Mouse (Mus musculus) intestine, postnatal 0 days (tissue): ENCODE measurements at regions not wholly inside any gene's neighbourhood (a gene's known extent, or its start where the extent isn't known, plus 50 kb on each side); places are given as distances from the start of the nearest gene placed in this dataset.

ENCODE experiments used
- ATAC-seq: fragments of 200-750 bp; cut with Nextera tagmentation; 2 replicates; pipeline ENCODE4 v1.8.0; 2017; ENCODE audit warnings: mild to moderate bottlenecking, moderate TSS enrichment, moderate library complexity
- H3K27ac ChIP-seq: fragments of 300-500 bp; sonication (generic); 2 replicates; pipeline ENCODE4 v1.5.1; 2014; ENCODE audit warnings: mild to moderate bottlenecking, low read depth, low read length, moderate library complexity
- H3K27me3 ChIP-seq: fragments of 300-500 bp; sonication (generic); replicated peaks from 2 replicates; pipeline ENCODE4 v1.6.1; 2014; ENCODE audit warnings: low read length, mixed read lengths; ENCODE audit not compliant: control insufficient read depth, insufficient read depth
- H3K36me3 ChIP-seq: fragments of 300-500 bp; sonication (generic); 2 replicates; pipeline ENCODE4 v1.6.1; 2014; ENCODE audit warnings: mild to moderate bottlenecking, moderate library complexity; ENCODE audit not compliant: control insufficient read depth, insufficient read depth
- H3K4me1 ChIP-seq: fragments of 300-500 bp; sonication (generic); replicated peaks from 2 replicates; pipeline ENCODE4 v1.6.1; 2014; ENCODE audit warnings: antibody characterized with exemption, low read length, mixed read lengths; ENCODE audit not compliant: control insufficient read depth, insufficient read depth
- H3K4me2 ChIP-seq: fragments of 300-500 bp; sonication (generic); replicated peaks from 2 replicates; pipeline ENCODE4 v1.6.1; 2014; ENCODE audit warnings: low read depth, mild to moderate bottlenecking, moderate library complexity
- H3K4me3 ChIP-seq: fragments of 300-500 bp; sonication (generic); 2 replicates; pipeline ENCODE4 v1.5.1; 2014; ENCODE audit warnings: low read depth, low read length
- H3K9ac ChIP-seq: fragments of 300-500 bp; sonication (generic); 2 replicates; pipeline ENCODE4 v1.6.1; 2014; ENCODE audit warnings: mild to moderate bottlenecking, low read depth, low read length
- H3K9me3 ChIP-seq: fragments of 300-500 bp; sonication (generic); 2 replicates; pipeline ENCODE4 v1.6.1; 2016; ENCODE audit warnings: mixed run types; ENCODE audit not compliant: control insufficient read depth
- CTCF ChIP-seq: sonication (generic); IDR thresholded peaks from 2 replicates; pipeline ENCODE4 v1.5.1; 2016; ENCODE audit warnings: low read depth, mild to moderate bottlenecking, control low read depth, antibody characterized with exemption, moderate library complexity
- WGBS: fragments of 180-500 bp; shearing (Covaris S2); extraction: QIAGEN DNeasy Blood & Tissue Kit; methylation state at CpG from one replicate; pipeline ENCODE4 v1.1.7; 2014; 5-methylcytosine and 5-hydroxymethylcytosine counted together

GRCm38 (mm10) chr10:98029124-98029523 is 302.6 kb upstream of the C030005K15Rik start:
- TF ChIP-seq CTCF, result no peak
- H3K9me3 ChIP-seq, result no peaks in the 10 kb centered on the region
- WGBS, result 32% methylated on average over 8 of the region's 8 CpGs
- ATAC-seq, result no peak
- no peak overlapping the region for H3K9ac ChIP-seq
- H3K4me2 ChIP-seq, result no peak overlapping the region
- no peak overlapping the region for H3K27ac ChIP-seq
- no peaks in the 10 kb centered on the region for H3K27me3 ChIP-seq
- H3K4me1 ChIP-seq, result no peaks in the 10 kb centered on the region
- no peaks in the 10 kb centered on the region for H3K36me3 ChIP-seq
- no peak overlapping the region for H3K4me3 ChIP-seq

DNA sequence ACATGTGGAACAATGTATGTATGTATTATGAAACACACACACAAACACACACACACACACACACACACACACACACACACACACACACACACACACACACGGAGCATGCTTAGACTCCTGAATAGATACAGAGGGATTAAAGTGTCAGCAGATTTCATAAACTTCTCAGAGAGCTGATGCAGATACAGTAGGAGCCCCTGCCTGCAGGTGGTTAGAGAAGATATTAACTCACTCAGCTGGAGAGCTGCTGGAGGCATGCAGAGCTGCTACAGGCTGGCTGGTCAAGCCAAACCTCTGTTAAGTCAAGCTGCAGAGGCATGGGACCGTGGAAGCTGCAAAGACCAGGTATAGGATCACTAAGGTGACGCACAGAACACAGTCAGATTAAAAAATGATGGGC is 303.1 kb upstream of the C030005K15Rik start:
- no peak for TF ChIP-seq CTCF
- no peaks in the 10 kb centered on the region for H3K27me3 ChIP-seq
- H3K9ac ChIP-seq, result no peak overlapping the region
- no peaks in the 10 kb centered on the region for H3K9me3 ChIP-seq
- no peak for ATAC-seq
- no peak overlapping the region for H3K4me2 ChIP-seq
- H3K36me3 ChIP-seq, result no peaks in the 10 kb centered on the region
- no peaks in the 10 kb centered on the region for H3K4me1 ChIP-seq
- H3K27ac ChIP-seq, result no peak overlapping the region
- H3K4me3 ChIP-seq, result no peak overlapping the region
- 53% methylated on average over 3 of the region's 3 CpGs for WGBS

- no peaks in the 10 kb centered on the region for H3K9me3 ChIP-seq
- no peak overlapping the region for H3K4me3 ChIP-seq
- H3K27ac ChIP-seq, result no peak overlapping the region
- H3K36me3 ChIP-seq, result no peaks in the 10 kb centered on the region
- ATAC-seq, result no peak
- H3K27me3 ChIP-seq, result no peaks in the 10 kb centered on the region
- TF ChIP-seq CTCF, result no peak
- H3K4me1 ChIP-seq, result no peaks in the 10 kb centered on the region
- 98% methylated on average over 1 of the region's 1 CpGs for WGBS
- no peak overlapping the region for H3K9ac ChIP-seq
- no peak overlapping the region for H3K4me2 ChIP-seq
Measured at GRCm38 (mm10) chr10:98032661-98033060, 306.1 kb upstream of the C030005K15Rik start.

GRCm38 (mm10) chr10:98041766-98042165 is 315.2 kb upstream of the C030005K15Rik start:
- no peak overlapping the region for H3K4me3 ChIP-seq
- no peak for TF ChIP-seq CTCF
- H3K9me3 ChIP-seq, result no peaks in the 10 kb centered on the region
- ATAC-seq, result no peak
- 88% methylated on average over 4 of the region's 4 CpGs for WGBS
- H3K4me1 ChIP-seq, result no peaks in the 10 kb centered on the region
- H3K9ac ChIP-seq, result no peak overlapping the region
- no peaks in the 10 kb centered on the region for H3K36me3 ChIP-seq
- H3K27ac ChIP-seq, result no peak overlapping the region
- H3K4me2 ChIP-seq, result no peak overlapping the region
- no peaks in the 10 kb centered on the region for H3K27me3 ChIP-seq

GRCm38 (mm10) chr10:98043873-98044272 is 317.3 kb upstream of the C030005K15Rik start:
- no peak overlapping the region for H3K27ac ChIP-seq
- no peaks in the 10 kb centered on the region for H3K27me3 ChIP-seq
- 0 out of 2 replicates have a peak, but pooled peaks have one; percentile 53 for ATAC-seq
- H3K9me3 ChIP-seq, result no peaks in the 10 kb centered on the region
- H3K9ac ChIP-seq, result no peak overlapping the region
- H3K4me1 ChIP-seq, result no peaks in the 10 kb centered on the region
- H3K4me3 ChIP-seq, result no peak overlapping the region
- TF ChIP-seq CTCF, result no peak
- H3K4me2 ChIP-seq, result no peak overlapping the region
- H3K36me3 ChIP-seq, result no peaks in the 10 kb centered on the region
- 49% methylated on average over 2 of the region's 2 CpGs for WGBS

DNA sequence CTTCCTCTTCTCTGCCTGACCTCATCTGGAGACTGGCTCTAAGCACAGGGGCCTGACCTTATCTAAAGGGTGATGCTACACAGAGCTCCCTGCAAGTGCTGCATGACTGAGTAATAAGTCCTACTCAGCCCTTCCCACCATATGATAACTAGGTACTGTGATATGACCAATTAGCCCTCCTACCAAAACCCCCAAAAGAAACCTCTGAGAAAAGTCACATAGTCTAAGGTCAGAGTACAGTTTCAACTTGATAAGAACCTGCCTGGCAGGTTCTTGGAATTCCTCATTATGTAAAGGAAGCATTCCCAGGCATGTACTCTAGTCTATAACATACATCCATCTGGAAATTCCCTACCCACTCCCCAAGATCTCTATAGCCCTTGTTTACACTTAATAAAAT is 318.0 kb upstream of the C030005K15Rik start:
- no peak overlapping the region; the same call in 1 of the 2 replicates for H3K4me2 ChIP-seq
- TF ChIP-seq CTCF, result no peak
- no peaks in the 10 kb centered on the region for H3K4me1 ChIP-seq
- no peaks in the 10 kb centered on the region for H3K36me3 ChIP-seq
- H3K9ac ChIP-seq, result no peak overlapping the region
- no peak overlapping the region for H3K27ac ChIP-seq
- no peak overlapping the region for H3K4me3 ChIP-seq
- H3K27me3 ChIP-seq, result no peaks in the 10 kb centered on the region
- ATAC-seq, result peak; percentile 85
- no peaks in the 10 kb centered on the region for H3K9me3 ChIP-seq

DNA sequence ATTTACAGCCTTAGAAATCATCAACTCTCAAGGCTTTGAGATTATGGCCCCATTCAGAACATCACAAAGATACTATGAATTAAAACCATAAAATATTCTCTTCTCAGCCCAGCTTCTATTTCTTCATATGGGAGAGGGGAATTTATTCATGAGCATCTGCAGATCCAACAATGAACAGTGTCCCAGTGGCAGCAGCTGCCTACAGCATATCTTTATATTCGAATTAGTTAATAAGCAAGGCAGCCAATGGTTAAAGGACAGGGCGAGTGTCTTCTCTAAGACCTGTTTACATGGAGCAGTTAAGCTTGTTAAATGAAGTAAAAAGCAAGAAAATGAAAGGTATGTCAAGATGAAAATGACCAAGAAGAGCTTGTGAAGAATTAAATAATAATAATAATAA is 346.9 kb upstream of the C030005K15Rik start:
- 87% methylated on average over 2 of the region's 2 CpGs for WGBS
- no peaks in the 10 kb centered on the region for H3K4me1 ChIP-seq
- H3K27me3 ChIP-seq, result no peaks in the 10 kb centered on the region
- no peak overlapping the region for H3K27ac ChIP-seq
- H3K4me3 ChIP-seq, result no peak overlapping the region
- H3K4me2 ChIP-seq, result no peak overlapping the region
- H3K36me3 ChIP-seq, result no peaks in the 10 kb centered on the region
- no peaks in the 10 kb centered on the region for H3K9me3 ChIP-seq
- H3K9ac ChIP-seq, result no peak overlapping the region
- no peak for ATAC-seq
- no peak for TF ChIP-seq CTCF
